In genomic region chr14:76276655-76277054, GRCm38 (mm10) we compare ENCODE assay signal across 14 mouse cellular contexts.
"Had no signal": no experiment of that assay in that cellular context is flagged by ENCODE, and none has a peak within 500 bp of the region (broad histone marks: within the 10 kb centered on the region; RNA-seq: fewer than 3 reads in every experiment).

No protein-coding gene starts in this region.

- H3K9me3 ChIP-seq: limb, embryonic 15.5 days; liver, embryonic 13.5 days; neural tube, embryonic 15.5 days had no signal

- ATAC-seq: liver, postnatal 0 days had no signal

- DNase-seq: kidney, adult 9 months; kidney, postnatal 36 days; layer of hippocampus, adult 9-11 months; layer of hippocampus, postnatal 36 days; liver, embryonic 13.5 days; liver, postnatal 0 days; midbrain, embryonic 14.5 days; thymus, adult 2 months; thymus, postnatal 4 days had no signal

- H3K27ac ChIP-seq: kidney, postnatal 0 days; limb, embryonic 15.5 days; liver, embryonic 13.5 days; midbrain, embryonic 10.5 days; neural tube, embryonic 15.5 days had no signal

- H3K9ac ChIP-seq: limb, embryonic 15.5 days; liver, embryonic 13.5 days; liver, postnatal 0 days; neural tube, embryonic 15.5 days had no signal

- H3K4me2 ChIP-seq: limb, embryonic 15.5 days; liver, embryonic 13.5 days; neural tube, embryonic 15.5 days had no signal

- H3K4me1 ChIP-seq: limb, embryonic 15.5 days; neural tube, embryonic 15.5 days had no signal

- H3K27me3 ChIP-seq: limb, embryonic 15.5 days; liver, embryonic 13.5 days; neural tube, embryonic 15.5 days had no signal

- H3K4me3 ChIP-seq: limb, embryonic 15.5 days; liver, embryonic 13.5 days; midbrain, embryonic 10.5 days; myocyte; neural tube, embryonic 15.5 days had no signal

- H3K36me3 ChIP-seq: limb, embryonic 15.5 days; liver, embryonic 13.5 days; midbrain, embryonic 10.5 days; neural tube, embryonic 15.5 days had no signal
